In genomic region chr1:75381482-75382355, GRCm38 (mm10) we compare ENCODE assay signal across 8 mouse cellular contexts. TPM values are rescaled to one million over a fixed set of nuclear protein-coding genes. Genes with fewer than 3 reads are reported as not detected.
DNase-seq lines count a peak whose midpoint lies in the region; TF ChIP-seq lines count a peak whose summit lies in the region.

No protein-coding gene starts in this region.

- no peaks in the 10 kb centered on the region for H3K79me2 ChIP-seq in liver, adult 2 months (ENCODE audit: control insufficient read depth, insufficient read depth, low read length)

- WGBS in liver, adult 2 months, result 24% methylated on average over 27 of the region's 60 CpGs

- no peak for TF ChIP-seq POLR2A in liver, adult 2 months (IDR thresholded peaks at IDR 0.05; ENCODE audit: extremely low read depth, insufficient read depth, low read length)

- no peaks in the 10 kb centered on the region for H3K36me3 ChIP-seq in liver, adult 2 months (ENCODE audit: control insufficient read depth, insufficient read depth, low read length)

- H3K27me3 ChIP-seq in liver, adult 2 months (ENCODE audit: control insufficient read depth, insufficient read depth, low read length), result peaks cover 7% of the 10 kb centered on the region; the same call in 1 of the 2 replicates

- peak; percentile 36 to 41 for DNase-seq in layer of hippocampus, postnatal 36 days
- no peak for DNase-seq in layer of hippocampus, postnatal 14 days (ENCODE audit: low spot score in 2 of 2)
- DNase-seq in NIH3T3 (ENCODE audit: low read depth), result peak; percentile 77
- peak; percentile 58 for DNase-seq in embryo, embryonic 10 days (ENCODE audit: low spot score)
- DNase-seq in heart, postnatal 4 days, result peak; percentile 62
- no peak for DNase-seq in liver, adult 2 months (ENCODE audit: extremely low read depth, low read depth, low spot score)
- peak; percentile 72 to 76 for DNase-seq in right cerebral cortex, postnatal 10 days (ENCODE audit: low spot score in 2 of 2)
- no peak for DNase-seq in spleen, postnatal 36 days (ENCODE audit: low spot score in 2 of 2)

- no peak for TF ChIP-seq CTCF in liver, adult 2 months (IDR thresholded peaks at IDR 0.05; ENCODE audit: low read depth, low read length)

- peak overlapping the region; percentile 53; the same call in 1 of the 2 replicates for H3K4me3 ChIP-seq in liver, adult 2 months (ENCODE audit: insufficient read depth, low read depth, low read length)

- H3K9ac ChIP-seq in liver, adult 2 months (ENCODE audit: low read depth, low read length), result peak overlapping the region; percentile 37

- H3K4me1 ChIP-seq in liver, adult 2 months (ENCODE audit: control insufficient read depth, insufficient read depth, low read length), result no peaks in the 10 kb centered on the region

- H3K27ac ChIP-seq in liver, adult 2 months (replicated peaks; ENCODE audit: insufficient read depth, low read depth, low read length), result no peak overlapping the region

RNA-seq across cellular contexts. Expression of gene Speg, which starts 6.6 kb away (rescaled TPM):
- 100 to 1,000 TPM; 166 to 180 TPM for total RNA-seq in layer of hippocampus, postnatal 36 days (2021)
- 100 to 1,000 TPM; 184 TPM for total RNA-seq in layer of hippocampus, postnatal 14 days (2021)
- 100 to 1,000 TPM; 121 to 123 TPM for total RNA-seq in heart, postnatal 4 days (2021)
- 0.55 and 1.5 TPM in 2 replicates for total RNA-seq in liver, adult 2 months (2014; rRNA removed)
- polyA plus RNA-seq in liver, adult 2 months (2012; rRNA removed), result 1.7 and 3.4 TPM in 2 replicates

RNA-seq across cellular contexts. Expression of gene Des, which starts 21.6 kb away (rescaled TPM):
- 1 to 10 TPM in 1 of 2 experiments, under 1 TPM in 1; 0.72 to 1.1 TPM for total RNA-seq in layer of hippocampus, postnatal 36 days (2021)
- total RNA-seq in layer of hippocampus, postnatal 14 days (2021), result 1 to 10 TPM; 1.6 to 1.8 TPM
- 100 to 1,000 TPM; 742 to 747 TPM for total RNA-seq in heart, postnatal 4 days (2021)
- total RNA-seq in liver, adult 2 months (2014; rRNA removed), result 3.1 and 4.0 TPM in 2 replicates
- 2.4 and 2.5 TPM in 2 replicates for polyA plus RNA-seq in liver, adult 2 months (2012; rRNA removed)

RNA-seq across cellular contexts. Expression of gene Gmppa, which starts 54.0 kb away (rescaled TPM):
- 10 to 100 TPM; 63.6 to 73.5 TPM for total RNA-seq in layer of hippocampus, postnatal 36 days (2021)
- total RNA-seq in layer of hippocampus, postnatal 14 days (2021), result 10 to 100 TPM; 56.0 to 62.2 TPM
- 10 to 100 TPM; 41.1 to 41.4 TPM for total RNA-seq in heart, postnatal 4 days (2021)
- total RNA-seq in liver, adult 2 months (2014; rRNA removed), result 18.3 and 19.9 TPM in 2 replicates
- polyA plus RNA-seq in liver, adult 2 months (2012; rRNA removed), result 49.8 and 86.4 TPM in 2 replicates

Comparison
In these comparisons a context has a peak if more than half of its experiments do, and no peak if none do; other contexts are left out.
1. DNase-seq: peak in layer of hippocampus, postnatal 36 days (2 of 2), NIH3T3 (single experiment), embryo, embryonic 10 days (single experiment), heart, postnatal 4 days (single experiment) and right cerebral cortex, postnatal 10 days (2 of 2); none in layer of hippocampus, postnatal 14 days (0 of 2), liver, adult 2 months (single experiment) and spleen, postnatal 36 days (0 of 2).
2. RNA of gene Speg, which starts 6.6 kb away (total RNA-seq): 184 TPM in layer of hippocampus, postnatal 14 days, 166 to 180 TPM in layer of hippocampus, postnatal 36 days and 121 to 123 TPM in heart, postnatal 4 days; 0.55 to 1.5 TPM in liver, adult 2 months; every median in the first group is over 10 times any median in the second.
3. RNA of gene Des, which starts 21.6 kb away (total RNA-seq): 742 to 747 TPM in heart, postnatal 4 days; 3.1 to 4.0 TPM in liver, adult 2 months, 1.6 to 1.8 TPM in layer of hippocampus, postnatal 14 days and 0.72 to 1.1 TPM in layer of hippocampus, postnatal 36 days; every median in the first group is over 100 times any median in the second.